Mouse (Mus musculus) B cell, adult 67 days (primary cell): ENCODE measurements around the gene Tcl1b4. TPM values are rescaled to one million over a fixed set of nuclear protein-coding genes. Genes with fewer than 3 reads are reported as not detected.

Experiments used
- total RNA-seq, 2 experiments: library from RNA; stranded (reverse); gene quantifications; 4 replicates each; pipeline ENCODE4 v1.2.4; 2023

The Tcl1b4 gene
- total RNA-seq, result not detected

GRCm38 (mm10) chr12:105201657-105202056, at the start of gene Tcl1b4:
Tcl1b4 (plus strand) TSS chr12:105201957.

GRCm38 (mm10) chr12:105159390-105159789, 42.4 kb upstream of the Tcl1b4 start, which contains the start of gene Tcl1b1:
Tcl1b1 (plus strand) TSS chr12:105159690.

GRCm38 (mm10) chr12:105176044-105176443, 25.7 kb upstream of the Tcl1b4 start, which contains the start of gene Tcl1b5:
Tcl1b5 (plus strand) TSS chr12:105176344.

GRCm38 (mm10) chr12:105190743-105191142, 11.0 kb upstream of the Tcl1b4 start, which contains the start of gene Tcl1b3:
Tcl1b3 (plus strand) TSS chr12:105191043.

GRCm38 (mm10) chr12:105222601-105223319, 21.0 kb downstream of the Tcl1b4 start, which contains the start of gene Tcl1:
Tcl1 (minus strand) TSS chr12:105222793.

Other genes with a start within 250 kb of the Tcl1b4 start
- 10 to 100 TPM; 32.6 to 39.6 TPM for gene Syne3, start 192.1 kb upstream of the Tcl1b4 start, total RNA-seq
- 10 to 100 TPM; 26.9 to 28.4 TPM for gene Glrx5, start 169.3 kb upstream of the Tcl1b4 start, total RNA-seq
- gene Tcl1b2, start 55.9 kb upstream of the Tcl1b4 start, total RNA-seq, result not detected
- not detected for gene Tcl1b1, start 42.3 kb upstream of the Tcl1b4 start, total RNA-seq
- gene Tcl1b5, start 25.6 kb upstream of the Tcl1b4 start, total RNA-seq, result not detected
- not detected for gene Tcl1b3, start 10.9 kb upstream of the Tcl1b4 start, total RNA-seq
- gene Tcl1, start 20.8 kb downstream of the Tcl1b4 start, total RNA-seq, result not detected
- not detected for gene Tunar, start 131.9 kb downstream of the Tcl1b4 start, total RNA-seq